ENCODE assay signal across 12 mouse cellular contexts in the genomic region with DNA sequence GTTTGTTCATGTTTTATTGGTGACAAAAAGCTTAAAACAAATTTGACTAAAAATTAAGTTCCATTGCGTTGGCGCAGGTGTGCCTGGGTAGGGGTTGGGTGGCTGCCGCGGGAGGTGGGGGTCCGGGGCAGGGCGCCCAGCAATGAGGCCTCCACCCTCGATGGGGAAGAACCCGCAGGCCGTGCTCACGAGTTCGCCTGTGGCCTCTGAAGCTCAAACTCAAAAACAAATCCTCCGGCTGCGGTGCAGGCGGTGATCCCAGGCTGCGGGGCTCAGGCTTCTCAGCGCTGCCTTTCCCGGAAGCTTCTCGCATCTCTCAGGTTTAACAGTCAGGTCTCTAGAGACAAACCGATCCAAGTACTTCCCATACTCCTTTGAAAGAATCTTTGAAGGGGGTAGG. TPM values are rescaled to one million over a fixed set of nuclear protein-coding genes. Genes with fewer than 3 reads are reported as not detected.
A peak's percentile ranks its signal among the peaks of the same experiment; 100 is the strongest.
DNase-seq lines count a peak whose midpoint lies in the region; ATAC-seq and TF ChIP-seq lines count a peak whose summit lies in the region.
"Had no signal": no experiment of that assay in that cellular context is flagged by ENCODE, and none has a peak within 500 bp of the region (broad histone marks: within the 10 kb centered on the region; RNA-seq: fewer than 3 reads in every experiment).

No protein-coding gene starts in this region.

- H3K4me2 ChIP-seq in hindbrain, embryonic 14.5 days (replicated peaks), result no peak overlapping the region
- H3K4me2 ChIP-seq in hindbrain, embryonic 13.5 days, result 0 out of 2 replicates have a peak overlapping the region, but pooled peaks have one; percentile 29
- H3K4me2 ChIP-seq in neural tube, embryonic 11.5 days (ENCODE audit: low read depth), result no peak overlapping the region
- H3K4me2 ChIP-seq: stomach, embryonic 15.5 days had no signal

- H3K9me3 ChIP-seq in hindbrain, embryonic 10.5 days, result 0 out of 2 replicates have a peak, but pooled peaks cover 3% of the 10 kb centered on the region
- H3K9me3 ChIP-seq in hindbrain, embryonic 14.5 days (ENCODE audit: control insufficient read depth, low read length), result no peaks in the 10 kb centered on the region
- H3K9me3 ChIP-seq in hindbrain, embryonic 13.5 days, result no peaks in the 10 kb centered on the region
- no peaks in the 10 kb centered on the region for H3K9me3 ChIP-seq in neural tube, embryonic 11.5 days (ENCODE audit: control insufficient read depth, low read length)
- H3K9me3 ChIP-seq: embryonic facial prominence, embryonic 15.5 days; stomach, embryonic 15.5 days had no signal

- TF ChIP-seq POLR2A in cortical plate, adult 2 months (IDR thresholded peaks at IDR 0.05; ENCODE audit: extremely low read depth, insufficient read depth, low read length), result no peak

- no peak for ATAC-seq in hindbrain, embryonic 14.5 days (ENCODE audit: low FRiP score)
- ATAC-seq in hindbrain, embryonic 13.5 days (ENCODE audit: low FRiP score), result no peak
- ATAC-seq in neural tube, embryonic 11.5 days (ENCODE audit: insufficient read depth, low FRiP score, low TSS enrichment), result no peak

- WGBS in hindbrain, embryonic 10.5 days, result 65% methylated on average over 19 of the region's 19 CpGs
- WGBS in hindbrain, embryonic 14.5 days, result 56% methylated on average over 19 of the region's 19 CpGs
- WGBS in hindbrain, embryonic 13.5 days, result 71% methylated on average over 19 of the region's 19 CpGs
- WGBS in neural tube, embryonic 11.5 days, result 74% methylated on average over 19 of the region's 19 CpGs

- H3K9ac ChIP-seq in hindbrain, embryonic 14.5 days, result no peak overlapping the region
- 0 out of 2 replicates have a peak overlapping the region, but pooled peaks have one; percentile 36 for H3K9ac ChIP-seq in hindbrain, embryonic 13.5 days
- no peak overlapping the region for H3K9ac ChIP-seq in neural tube, embryonic 11.5 days (ENCODE audit: low read length)
- H3K9ac ChIP-seq: embryonic facial prominence, embryonic 15.5 days; liver, embryonic 14.5 days; stomach, embryonic 15.5 days had no signal

- no peak for TF ChIP-seq CTCF in cortical plate, adult 2 months (IDR thresholded peaks at IDR 0.05; ENCODE audit: extremely low read depth, insufficient read depth, low read length)

- H3K4me3 ChIP-seq in hindbrain, embryonic 10.5 days, result peak overlapping the region; percentile 40; the same call in 1 of the 2 replicates
- H3K4me3 ChIP-seq in hindbrain, embryonic 14.5 days (replicated peaks; ENCODE audit: low read length), result no peak overlapping the region
- H3K4me3 ChIP-seq in cortical plate, adult 2 months (ENCODE audit: insufficient read depth, low read length), result no peak overlapping the region
- H3K4me3 ChIP-seq in hindbrain, embryonic 13.5 days, result no peak overlapping the region
- H3K4me3 ChIP-seq in neural tube, embryonic 11.5 days (ENCODE audit: low read depth, low read length), result no peak overlapping the region
- H3K4me3 ChIP-seq: megakaryocyte, embryonic 14.5 days; stomach, embryonic 15.5 days had no signal

- H3K36me3 ChIP-seq in hindbrain, embryonic 10.5 days, result peaks cover 67% of the 10 kb centered on the region
- peaks cover 95% of the 10 kb centered on the region for H3K36me3 ChIP-seq in hindbrain, embryonic 14.5 days (replicated peaks; ENCODE audit: control insufficient read depth, insufficient read depth)
- H3K36me3 ChIP-seq in hindbrain, embryonic 13.5 days, result peaks cover 92% of the 10 kb centered on the region
- peaks cover 26% of the 10 kb centered on the region for H3K36me3 ChIP-seq in neural tube, embryonic 11.5 days (ENCODE audit: control insufficient read depth, insufficient read depth, low read length)

- H3K27me3 ChIP-seq in hindbrain, embryonic 10.5 days (ENCODE audit: insufficient read depth, poor library complexity, severe bottlenecking), result peaks cover 39% of the 10 kb centered on the region
- no peaks in the 10 kb centered on the region for H3K27me3 ChIP-seq in hindbrain, embryonic 14.5 days (ENCODE audit: control insufficient read depth, insufficient read depth, low read length)
- H3K27me3 ChIP-seq in hindbrain, embryonic 13.5 days, result peaks cover 15% of the 10 kb centered on the region; the same call in 1 of the 2 replicates
- no peaks in the 10 kb centered on the region for H3K27me3 ChIP-seq in neural tube, embryonic 11.5 days (ENCODE audit: control insufficient read depth, insufficient read depth, low read length)
- H3K27me3 ChIP-seq: megakaryocyte, embryonic 14.5 days; stomach, embryonic 15.5 days had no signal

- peak overlapping the region; percentile 54; the same call in 1 of the 2 replicates for H3K27ac ChIP-seq in hindbrain, embryonic 10.5 days
- H3K27ac ChIP-seq in hindbrain, embryonic 14.5 days, result no peak overlapping the region
- H3K27ac ChIP-seq in cortical plate, adult 2 months (ENCODE audit: insufficient read depth, low read length), result peak overlapping the region; percentile 20; the same call in 1 of the 2 replicates
- H3K27ac ChIP-seq in hindbrain, embryonic 13.5 days, result no peak overlapping the region
- H3K27ac ChIP-seq in neural tube, embryonic 11.5 days (ENCODE audit: low read depth, low read length), result no peak overlapping the region
- H3K27ac ChIP-seq: embryonic facial prominence, embryonic 15.5 days; liver, embryonic 14.5 days; stomach, embryonic 15.5 days had no signal

- intact Hi-C loops in gastrocnemius, postnatal 14 days (cut with DNase I; ENCODE audit: low total_unique reads), result loop anchor here (5.0 kb wide), 1 partner anchor 171 kb away; no protein-coding TSS in a partner anchor

- peaks cover 40% of the 10 kb centered on the region for H3K4me1 ChIP-seq in hindbrain, embryonic 10.5 days (replicated peaks)
- H3K4me1 ChIP-seq in hindbrain, embryonic 14.5 days (replicated peaks; ENCODE audit: control insufficient read depth, insufficient read depth, low read length), result peaks cover 14% of the 10 kb centered on the region; the same call in 1 of the 2 replicates
- 0 out of 2 replicates have a peak, but pooled peaks cover 2% of the 10 kb centered on the region for H3K4me1 ChIP-seq in cortical plate, adult 2 months (ENCODE audit: control insufficient read depth, insufficient read depth, low read length)
- peaks cover 32% of the 10 kb centered on the region for H3K4me1 ChIP-seq in hindbrain, embryonic 13.5 days (replicated peaks)
- peaks cover 23% of the 10 kb centered on the region for H3K4me1 ChIP-seq in neural tube, embryonic 11.5 days (ENCODE audit: control insufficient read depth, insufficient read depth, low read length)
- H3K4me1 ChIP-seq: stomach, embryonic 15.5 days had no signal

- no peak for DNase-seq in hindbrain, embryonic 10.5 days (ENCODE audit: low spot score)
- no peak for DNase-seq in hindbrain, embryonic 14.5 days (ENCODE audit: low spot score)
- DNase-seq in neural tube, embryonic 11.5 days (ENCODE audit: low spot score), result peak; percentile 29
- DNase-seq in ovary, postnatal 10 days (ENCODE audit: low spot score), result no peak
- no peak for DNase-seq in adrenal gland, postnatal 25 days
- DNase-seq in gastrocnemius, postnatal 14 days, result no peak

RNA-seq across cellular contexts. Expression of gene Gdf1, which starts 1.9 kb away (rescaled TPM):
- polyA plus RNA-seq in hindbrain, embryonic 10.5 days (2016; fragmentation: Nextera tagmentation; extraction: Ambion mirVana), result 2.9 and 4.3 TPM in 2 replicates
- polyA plus RNA-seq in hindbrain, embryonic 14.5 days (2014; fragmentation: Nextera tagmentation; extraction: Ambion mirVana), result 0.23 and 3.2 TPM in 2 replicates
- polyA plus RNA-seq in cortical plate, adult 2 months (2012; rRNA removed), result 41.4 and 42.7 TPM in 2 replicates
- polyA plus RNA-seq in hindbrain, embryonic 13.5 days (2015; fragmentation: Nextera tagmentation; extraction: Ambion mirVana), result 1.2 and 2.6 TPM in 2 replicates
- 0.93 and 1.5 TPM in 2 replicates for polyA plus RNA-seq in neural tube, embryonic 11.5 days (2014; fragmentation: Nextera tagmentation; extraction: Ambion mirVana)
- total RNA-seq in adrenal gland, postnatal 25 days (2021), result 2.0 TPM in 1 of 2 replicates, not detected in the other
- 1 to 10 TPM; 1.3 to 2.8 TPM for total RNA-seq in gastrocnemius, postnatal 14 days (2021)

RNA-seq across cellular contexts. Expression of gene Cers1, which starts 16.0 kb away (rescaled TPM):
- 3.0 and 7.3 TPM in 2 replicates for polyA plus RNA-seq in hindbrain, embryonic 10.5 days (2016; fragmentation: Nextera tagmentation; extraction: Ambion mirVana)
- polyA plus RNA-seq in hindbrain, embryonic 14.5 days (2014; fragmentation: Nextera tagmentation; extraction: Ambion mirVana), result 42.9 TPM in 2 replicates
- 79.8 and 84.8 TPM in 2 replicates for polyA plus RNA-seq in cortical plate, adult 2 months (2012; rRNA removed)
- polyA plus RNA-seq in hindbrain, embryonic 13.5 days (2015; fragmentation: Nextera tagmentation; extraction: Ambion mirVana), result 24.5 and 25.1 TPM in 2 replicates
- 6.8 and 6.9 TPM in 2 replicates for polyA plus RNA-seq in neural tube, embryonic 11.5 days (2014; fragmentation: Nextera tagmentation; extraction: Ambion mirVana)
- 2.9 and 3.4 TPM in 2 replicates for total RNA-seq in adrenal gland, postnatal 25 days (2021)
- total RNA-seq in gastrocnemius, postnatal 14 days (2021), result 10 to 100 TPM; 14.5 to 24.5 TPM

RNA-seq across cellular contexts. Expression of gene Upf1, which starts 21.6 kb away (rescaled TPM):
- 19.0 and 25.0 TPM in 2 replicates for polyA plus RNA-seq in hindbrain, embryonic 10.5 days (2016; fragmentation: Nextera tagmentation; extraction: Ambion mirVana)
- polyA plus RNA-seq in hindbrain, embryonic 14.5 days (2014; fragmentation: Nextera tagmentation; extraction: Ambion mirVana), result 17.3 and 17.9 TPM in 2 replicates
- 23.8 TPM in 2 replicates for polyA plus RNA-seq in cortical plate, adult 2 months (2012; rRNA removed)
- 14.4 and 15.9 TPM in 2 replicates for polyA plus RNA-seq in hindbrain, embryonic 13.5 days (2015; fragmentation: Nextera tagmentation; extraction: Ambion mirVana)
- 24.0 and 24.1 TPM in 2 replicates for polyA plus RNA-seq in neural tube, embryonic 11.5 days (2014; fragmentation: Nextera tagmentation; extraction: Ambion mirVana)
- 71.3 and 76.9 TPM in 2 replicates for total RNA-seq in adrenal gland, postnatal 25 days (2021)
- total RNA-seq in gastrocnemius, postnatal 14 days (2021), result 10 to 100 TPM; 31.6 to 35.0 TPM

RNA-seq across cellular contexts. Expression of gene Cope, which starts 29.2 kb away (rescaled TPM):
- polyA plus RNA-seq in hindbrain, embryonic 10.5 days (2016; fragmentation: Nextera tagmentation; extraction: Ambion mirVana), result 324 and 329 TPM in 2 replicates
- 256 and 288 TPM in 2 replicates for polyA plus RNA-seq in hindbrain, embryonic 14.5 days (2014; fragmentation: Nextera tagmentation; extraction: Ambion mirVana)
- polyA plus RNA-seq in cortical plate, adult 2 months (2012; rRNA removed), result 232 and 238 TPM in 2 replicates
- 275 and 288 TPM in 2 replicates for polyA plus RNA-seq in hindbrain, embryonic 13.5 days (2015; fragmentation: Nextera tagmentation; extraction: Ambion mirVana)
- 272 and 283 TPM in 2 replicates for polyA plus RNA-seq in neural tube, embryonic 11.5 days (2014; fragmentation: Nextera tagmentation; extraction: Ambion mirVana)
- total RNA-seq in adrenal gland, postnatal 25 days (2021), result 184 and 238 TPM in 2 replicates
- total RNA-seq in gastrocnemius, postnatal 14 days (2021), result 100 to 1,000 TPM; 123 to 134 TPM

RNA-seq across cellular contexts. Expression of gene Ddx49, which starts 29.2 kb away (rescaled TPM):
- 54.4 and 54.8 TPM in 2 replicates for polyA plus RNA-seq in hindbrain, embryonic 10.5 days (2016; fragmentation: Nextera tagmentation; extraction: Ambion mirVana)
- 41.8 and 42.5 TPM in 2 replicates for polyA plus RNA-seq in hindbrain, embryonic 14.5 days (2014; fragmentation: Nextera tagmentation; extraction: Ambion mirVana)
- 48.4 and 52.2 TPM in 2 replicates for polyA plus RNA-seq in cortical plate, adult 2 months (2012; rRNA removed)
- 45.8 and 50.9 TPM in 2 replicates for polyA plus RNA-seq in hindbrain, embryonic 13.5 days (2015; fragmentation: Nextera tagmentation; extraction: Ambion mirVana)
- 51.4 and 55.2 TPM in 2 replicates for polyA plus RNA-seq in neural tube, embryonic 11.5 days (2014; fragmentation: Nextera tagmentation; extraction: Ambion mirVana)
- total RNA-seq in adrenal gland, postnatal 25 days (2021), result 50.1 and 64.7 TPM in 2 replicates
- 10 to 100 TPM; 25.3 to 27.5 TPM for total RNA-seq in gastrocnemius, postnatal 14 days (2021)

Comparison
In these comparisons a context has a peak if more than half of its experiments do, and no peak if none do; other contexts are left out.
1. H3K27ac ChIP-seq: peak in hindbrain, embryonic 10.5 days (single experiment) and cortical plate, adult 2 months (single experiment); none in hindbrain, embryonic 14.5 days (single experiment), hindbrain, embryonic 13.5 days (single experiment) and neural tube, embryonic 11.5 days (single experiment).